Mouse (Mus musculus): ENCODE measurements at regions not wholly inside any gene's neighbourhood (a gene's known extent, or its start where the extent isn't known, plus 50 kb on each side); places are given as distances from the start of the nearest gene placed in this dataset.

- no peak for DNase-seq (ENCODE audit: low spot score)
Observed at GRCm38 (mm10) chr13:46116576-46116975, 151.8 kb upstream of the Atxn1 start.

DNA sequence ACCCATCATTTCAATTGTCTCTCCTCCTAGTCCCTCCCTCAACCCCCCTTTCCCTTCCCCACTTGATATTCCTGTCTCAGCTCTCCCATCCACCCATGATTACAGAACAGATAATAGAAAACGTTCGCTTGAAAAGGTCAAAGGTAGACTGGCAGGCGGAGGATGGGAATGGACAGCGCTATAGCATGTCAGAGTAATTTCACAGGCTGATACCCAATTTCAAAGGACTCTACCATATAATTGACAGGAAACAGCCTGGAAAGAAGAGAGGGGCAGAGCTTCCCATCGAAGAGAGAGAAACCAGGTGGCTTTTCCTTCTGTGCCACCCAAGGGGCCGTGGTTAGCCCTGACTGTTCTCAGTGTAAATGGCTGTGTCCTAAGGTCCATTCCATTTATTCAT lies 140.2 kb upstream of the Atxn1 start:
- DNase-seq (ENCODE audit: low spot score) = no peak

DNA sequence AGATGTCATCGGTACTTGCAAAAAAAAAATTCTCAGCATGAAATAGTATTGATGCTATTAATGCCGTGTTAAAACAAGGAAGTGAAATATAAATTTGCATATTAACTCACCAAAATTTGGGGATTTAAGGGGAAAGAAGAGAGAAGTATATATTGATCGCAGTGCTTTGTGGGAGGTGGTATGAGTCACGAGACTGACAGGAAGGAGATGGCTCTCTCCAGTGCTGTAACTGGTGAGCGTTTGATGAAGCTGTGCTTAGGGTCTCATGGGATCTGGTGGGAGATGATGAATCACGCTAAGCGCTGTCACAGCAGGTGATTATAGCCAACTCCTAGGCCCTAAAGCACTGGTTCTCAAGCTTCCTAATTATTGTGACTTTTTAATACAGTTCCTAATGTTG lies 133.8 kb upstream of the Atxn1 start:
- DNase-seq (ENCODE audit: low spot score) = no peak

- DNase-seq (ENCODE audit: low spot score) = no peak
Observed at GRCm38 (mm10) chr13:46098131-46098530, 133.3 kb upstream of the Atxn1 start.

DNA sequence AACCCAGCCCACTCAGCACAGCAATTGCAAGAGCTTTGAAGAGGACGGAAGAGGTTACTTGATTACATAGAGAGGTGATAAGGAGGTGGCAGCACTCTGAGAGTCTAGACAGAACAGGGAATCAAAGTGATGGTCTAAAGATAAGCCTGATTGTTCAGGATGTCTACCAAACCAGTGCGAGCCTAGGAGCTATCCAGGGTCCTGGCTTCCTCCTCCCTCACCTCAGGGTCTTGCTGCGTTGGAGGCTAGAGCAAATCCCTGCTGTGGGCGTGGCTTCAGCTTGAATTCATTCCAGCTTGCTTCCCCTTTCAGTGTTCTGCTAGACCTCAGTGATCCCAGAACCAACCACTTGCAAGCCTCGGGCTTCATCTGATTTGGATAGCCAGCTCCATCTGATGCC lies 132.2 kb upstream of the Atxn1 start:
- DNase-seq (ENCODE audit: low spot score) = peak; percentile 2

- no peak for DNase-seq (ENCODE audit: low spot score)
Observed at GRCm38 (mm10) chr13:46096416-46096815, 131.6 kb upstream of the Atxn1 start.

- DNase-seq (ENCODE audit: low spot score) = no peak
Observed at GRCm38 (mm10) chr13:46092787-46093186, 128.0 kb upstream of the Atxn1 start.

DNA sequence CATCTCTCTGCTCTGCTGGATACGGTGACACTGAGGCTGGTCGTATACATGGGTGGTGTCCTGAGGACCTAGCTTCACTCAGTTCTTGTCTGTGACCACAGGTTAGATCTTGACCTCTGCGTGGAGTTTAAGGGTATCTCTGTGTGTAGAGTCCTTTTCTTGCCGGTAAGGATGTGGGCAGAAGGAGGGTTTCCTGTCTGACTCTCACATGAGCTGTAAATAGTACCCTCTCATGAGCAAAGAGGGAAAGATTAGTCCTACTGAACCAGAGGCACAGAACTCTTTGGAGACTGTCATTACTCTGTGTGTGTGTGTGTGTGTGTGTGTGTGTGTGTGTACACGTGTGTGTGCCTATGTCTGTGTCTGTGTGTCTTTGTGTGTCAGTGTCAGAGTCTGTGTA lies 126.3 kb upstream of the Atxn1 start:
- no peak for DNase-seq (ENCODE audit: low spot score)

- no peak for DNase-seq (ENCODE audit: low spot score)
Observed at GRCm38 (mm10) chr13:46088237-46088636, 123.4 kb upstream of the Atxn1 start.

DNA sequence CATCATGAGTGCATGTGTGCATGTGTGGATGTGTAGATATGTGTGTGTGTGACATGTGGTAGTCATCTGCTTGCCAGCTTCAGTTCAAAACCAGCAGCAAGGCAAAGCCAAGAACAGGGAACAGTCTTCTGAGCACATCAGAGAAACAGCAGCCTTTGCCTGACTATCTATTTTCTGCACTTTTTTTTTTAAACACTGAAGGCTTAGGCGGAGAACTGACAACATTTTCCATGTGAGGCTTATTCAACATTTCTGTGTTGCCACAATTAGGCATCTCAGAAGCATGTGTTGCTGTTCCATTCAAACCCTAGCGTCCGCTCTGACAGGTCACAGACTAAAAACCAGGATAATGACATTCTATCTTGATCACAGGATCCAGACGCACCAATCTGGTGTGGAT lies 122.9 kb upstream of the Atxn1 start:
- no peak for DNase-seq (ENCODE audit: low spot score)

GRCm38 (mm10) chr13:46076879-46077278 lies 112.1 kb upstream of the Atxn1 start:
- no peak for DNase-seq (ENCODE audit: low spot score)

- no peak for DNase-seq (ENCODE audit: low spot score)
Observed at GRCm38 (mm10) chr13:46071670-46072069, 106.9 kb upstream of the Atxn1 start.

- DNase-seq (ENCODE audit: low spot score) = no peak
Observed at GRCm38 (mm10) chr13:46069571-46069970, 104.8 kb upstream of the Atxn1 start.

DNA sequence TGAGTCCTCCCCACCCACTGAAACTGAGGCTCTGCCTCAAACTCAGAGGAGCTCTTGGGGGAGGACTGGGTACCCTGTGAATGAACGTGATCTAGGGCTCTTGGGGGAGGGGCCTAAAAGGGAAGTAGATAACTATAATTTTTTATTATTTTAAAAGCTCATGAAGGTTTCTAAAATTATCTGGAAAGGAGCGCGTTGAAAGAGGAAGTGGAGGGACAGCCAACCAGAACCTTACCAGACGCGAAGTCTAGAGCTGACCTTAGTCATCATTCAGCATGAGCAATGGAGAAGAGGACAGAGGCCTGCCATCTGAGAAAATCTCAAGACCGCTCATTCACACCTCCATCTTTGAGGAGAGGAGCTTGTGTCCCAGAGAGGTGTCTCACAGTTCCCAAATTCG lies 98.0 kb upstream of the Atxn1 start:
- DNase-seq (ENCODE audit: low spot score) = no peak

GRCm38 (mm10) chr13:46059870-46060269 lies 95.1 kb upstream of the Atxn1 start:
- no peak for DNase-seq (ENCODE audit: low spot score)

- no peak for DNase-seq (ENCODE audit: low spot score)
Observed at GRCm38 (mm10) chr13:46058862-46059261, 94.1 kb upstream of the Atxn1 start.

DNA sequence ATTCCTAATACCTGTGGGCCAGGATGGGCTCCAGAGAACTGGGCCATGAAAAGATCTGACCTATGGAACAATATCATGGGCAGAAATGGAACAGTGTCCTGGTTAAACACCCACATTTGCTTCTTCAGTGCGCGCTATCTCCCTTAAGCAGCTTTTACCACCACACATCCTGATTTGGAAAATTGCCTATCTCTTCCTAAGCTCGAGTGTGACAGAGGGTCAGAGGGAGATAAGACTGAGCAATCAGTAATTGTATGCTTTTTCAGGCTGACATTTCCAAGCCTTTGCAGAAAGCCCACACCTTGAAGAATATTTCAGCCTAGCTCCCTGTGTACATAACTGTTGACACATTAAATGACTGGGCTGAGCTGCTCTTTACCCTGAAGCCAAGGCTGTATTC lies 93.5 kb upstream of the Atxn1 start:
- no peak for DNase-seq (ENCODE audit: low spot score)

- DNase-seq (ENCODE audit: low spot score) = no peak
Observed at GRCm38 (mm10) chr13:46055410-46055809, 90.6 kb upstream of the Atxn1 start.

- DNase-seq (ENCODE audit: low spot score) = no peak
Observed at GRCm38 (mm10) chr13:46043568-46043967, 78.8 kb upstream of the Atxn1 start.

GRCm38 (mm10) chr13:46043016-46043415 lies 78.2 kb upstream of the Atxn1 start:
- no peak for DNase-seq (ENCODE audit: low spot score)

DNA sequence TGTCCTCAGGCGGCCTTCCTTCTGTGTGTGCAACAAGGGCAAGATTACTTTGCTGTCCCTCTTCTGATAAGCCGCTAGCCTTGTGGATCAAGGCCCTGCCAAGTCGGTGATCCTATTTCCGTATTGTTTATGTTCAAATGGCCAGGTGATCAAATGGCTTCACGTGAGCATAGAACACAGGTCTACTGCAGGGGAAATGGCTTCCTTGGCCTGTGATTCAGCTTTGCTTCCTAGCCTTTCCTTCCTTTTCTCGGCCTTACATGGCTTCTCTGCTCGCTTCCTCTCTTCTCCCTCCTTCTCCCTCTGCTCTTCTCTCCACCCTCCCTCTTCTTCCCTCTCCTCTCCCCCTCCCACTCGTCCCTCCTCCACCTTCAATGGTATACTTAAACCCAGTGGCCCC lies 77.4 kb upstream of the Atxn1 start:
- DNase-seq (ENCODE audit: low spot score) = no peak

DNA sequence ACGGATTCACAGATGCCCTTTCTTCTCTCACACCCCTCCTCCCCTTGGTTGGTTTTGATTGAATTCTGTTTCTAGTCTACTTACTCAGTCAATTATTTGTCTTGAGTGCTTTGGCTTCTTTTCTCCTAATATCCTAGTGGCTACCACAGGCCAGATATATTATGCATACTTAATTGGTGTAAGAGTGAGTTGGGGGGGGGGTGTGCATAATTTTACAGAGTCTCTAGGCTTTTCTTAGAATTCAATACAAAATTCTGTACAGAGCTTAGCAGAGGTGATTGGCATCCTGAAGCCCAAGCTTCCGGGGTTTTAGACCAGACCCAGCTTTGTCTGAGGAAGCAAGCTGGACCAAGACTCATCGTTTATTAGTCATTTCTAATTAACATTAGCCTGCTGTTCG lies 76.7 kb upstream of the Atxn1 start:
- no peak for DNase-seq (ENCODE audit: low spot score)

DNA sequence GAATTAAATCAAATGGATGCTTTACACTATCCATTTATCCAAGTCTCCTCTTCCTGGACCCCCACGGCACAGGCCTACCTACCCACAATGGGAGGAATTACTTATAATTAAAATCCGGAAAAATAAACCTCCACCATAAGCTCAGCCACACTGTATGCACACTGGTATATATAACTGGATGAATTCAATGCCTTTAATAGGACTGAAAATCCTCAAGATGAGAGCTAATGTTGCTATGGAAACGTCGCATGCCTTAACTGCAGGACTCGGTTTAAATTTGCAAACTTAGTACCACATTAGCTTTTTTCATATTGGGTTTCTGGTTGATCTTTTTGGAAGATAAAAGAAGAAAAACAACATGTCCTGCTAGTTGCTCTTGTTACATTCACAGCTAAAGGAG lies 75.3 kb upstream of the Atxn1 start:
- DNase-seq (ENCODE audit: low spot score) = no peak

DNA sequence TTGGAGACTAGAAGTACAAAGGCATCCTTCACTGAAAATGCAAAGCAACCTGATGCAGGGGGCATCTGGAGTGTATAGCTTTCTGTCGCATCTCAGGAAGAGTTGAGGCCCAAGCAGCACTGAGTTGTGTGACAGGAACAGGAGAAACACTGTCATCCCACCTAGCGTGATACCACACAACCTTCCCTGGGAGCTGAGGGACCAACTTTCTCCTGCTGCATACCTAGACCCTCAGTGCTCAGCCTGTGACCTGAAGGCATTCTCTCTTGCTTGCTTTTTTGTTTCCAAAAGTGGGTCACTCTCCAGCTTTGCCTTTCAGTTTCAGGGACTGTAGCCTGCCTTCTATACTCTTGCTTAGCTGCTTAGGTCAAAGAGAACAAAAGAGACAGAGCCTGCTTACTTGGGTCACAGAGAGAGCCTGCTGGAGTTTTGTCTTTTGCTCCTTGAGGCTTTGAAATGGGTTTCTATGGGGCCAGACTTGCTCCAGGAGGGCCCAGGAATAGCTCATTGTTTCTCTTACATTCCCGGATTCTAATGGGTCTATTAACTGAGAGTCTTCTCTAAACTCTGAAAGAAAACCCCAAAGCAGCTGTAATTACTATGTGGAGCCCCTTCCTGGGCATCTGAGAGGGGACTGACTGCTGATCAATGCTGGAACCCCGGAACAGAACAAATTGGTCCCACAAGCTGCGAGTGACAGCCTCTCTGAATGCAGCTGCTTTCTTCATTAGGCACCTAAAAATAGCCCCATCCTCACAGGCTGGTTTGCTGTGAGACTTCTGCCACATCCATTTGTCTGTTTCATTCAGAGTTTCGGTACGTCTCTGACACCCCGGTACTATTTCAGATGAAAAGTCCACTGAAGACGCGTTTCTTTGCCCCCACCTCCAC lies 73.9 kb upstream of the Atxn1 start:
- no peak for DNase-seq (ENCODE audit: low spot score)
